15 mouse cellular contexts compared by ENCODE assay signal in the genomic region with DNA sequence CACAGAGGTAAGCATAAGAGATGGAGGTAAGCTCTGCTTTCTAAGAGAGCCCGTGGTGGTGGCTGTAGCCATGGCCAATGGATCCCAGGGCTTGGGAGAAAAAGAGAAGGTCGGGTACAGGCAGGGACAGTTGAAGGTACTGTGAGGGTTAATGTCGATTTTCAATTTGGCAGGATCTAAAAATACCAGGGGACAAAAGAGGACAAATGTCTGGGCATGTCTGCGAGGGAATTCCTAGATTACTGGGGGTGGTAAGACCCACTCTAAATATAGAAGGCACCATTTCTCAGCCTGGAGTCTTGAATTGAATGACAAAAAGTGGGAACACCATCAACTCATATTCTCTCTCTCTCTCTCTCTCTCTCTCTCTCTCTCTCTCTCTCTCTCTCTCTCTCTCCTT. TPM values are rescaled to one million over a fixed set of nuclear protein-coding genes. Genes with fewer than 3 reads are reported as not detected.
"Had no signal": no experiment of that assay in that cellular context is flagged by ENCODE, and none has a peak within 500 bp of the region (broad histone marks: within the 10 kb centered on the region; RNA-seq: fewer than 3 reads in every experiment).

No protein-coding gene starts in this region.

- H3K27ac ChIP-seq: kidney, postnatal 0 days; limb, embryonic 13.5 days; liver, embryonic 14.5 days; midbrain, embryonic 12.5 days; stomach, embryonic 15.5 days had no signal

- H3K4me1 ChIP-seq: limb, embryonic 13.5 days; midbrain, embryonic 12.5 days; stomach, embryonic 15.5 days had no signal

- H3K9ac ChIP-seq: limb, embryonic 13.5 days; liver, embryonic 14.5 days; midbrain, embryonic 12.5 days; stomach, embryonic 15.5 days had no signal

- H3K4me2 ChIP-seq: limb, embryonic 13.5 days; midbrain, embryonic 12.5 days; stomach, embryonic 15.5 days had no signal

- H3K36me3 ChIP-seq: limb, embryonic 13.5 days; midbrain, embryonic 12.5 days; stomach, embryonic 15.5 days had no signal

- DNase-seq: kidney, postnatal 36 days; layer of hippocampus, adult 9-11 months; left cerebral cortex, postnatal 4 days; lung, adult 18-20 months; right cerebral cortex, postnatal 14 days; thymus, adult 2 months had no signal

- H3K4me3 ChIP-seq: limb, embryonic 13.5 days; midbrain, embryonic 12.5 days; stomach, embryonic 15.5 days had no signal

- H3K27me3 ChIP-seq: limb, embryonic 13.5 days; midbrain, embryonic 12.5 days; stomach, embryonic 15.5 days had no signal

- H3K9me3 ChIP-seq: limb, embryonic 13.5 days; midbrain, embryonic 12.5 days; stomach, embryonic 15.5 days had no signal

RNA-seq across cellular contexts. Expression of a gene that starts 30.8 kb away (rescaled TPM):
- total RNA-seq: layer of hippocampus, adult 18-20 months; liver, adult 2 months; megakaryocyte-erythroid progenitor cell, adult 5-6 weeks had no signal
- polyA plus RNA-seq: liver, adult 2 months; spleen, adult 2 months had no signal
